10 mouse cellular contexts compared by ENCODE assay signal in the genomic region with DNA sequence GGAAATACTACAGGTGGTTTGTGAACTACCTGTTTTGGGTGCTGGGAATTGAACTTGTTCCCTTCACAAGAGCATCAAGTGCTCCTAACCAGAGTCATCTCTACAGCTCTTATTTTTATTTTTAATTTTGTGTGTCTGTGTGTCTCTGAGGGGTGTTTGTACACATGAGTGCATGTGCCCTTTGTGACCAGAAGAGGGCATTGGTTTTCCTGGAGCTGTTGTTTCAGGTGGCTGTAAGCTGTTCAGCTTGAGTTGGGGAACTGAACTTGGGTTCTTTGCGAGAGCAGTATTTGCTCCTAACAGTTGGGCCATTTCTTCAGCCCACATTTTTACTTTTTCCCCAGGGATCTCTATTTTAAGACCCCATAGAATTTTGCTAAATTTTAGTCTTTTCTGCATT.
"Had no signal": no experiment of that assay in that cellular context is flagged by ENCODE, and none has a peak within 500 bp of the region (broad histone marks: within the 10 kb centered on the region; RNA-seq: fewer than 3 reads in every experiment).

No protein-coding gene starts in this region.

- H3K27me3 ChIP-seq: limb, embryonic 12.5 days; stomach, embryonic 15.5 days had no signal

- H3K9ac ChIP-seq: limb, embryonic 12.5 days; stomach, embryonic 15.5 days had no signal

- H3K9me3 ChIP-seq: limb, embryonic 12.5 days; midbrain, embryonic 10.5 days; stomach, embryonic 15.5 days had no signal

- H3K4me2 ChIP-seq: limb, embryonic 12.5 days; stomach, embryonic 15.5 days had no signal

- H3K27ac ChIP-seq: limb, embryonic 12.5 days; midbrain, embryonic 10.5 days; stomach, embryonic 15.5 days had no signal

- DNase-seq: kidney, adult 11 months; kidney, postnatal 14 days; layer of hippocampus, adult 9-11 months; layer of hippocampus, postnatal 36 days; lung, postnatal 36 days; midbrain, embryonic 14.5 days; right cerebral cortex, postnatal 14 days had no signal

- H3K4me3 ChIP-seq: limb, embryonic 12.5 days; midbrain, embryonic 10.5 days; stomach, embryonic 15.5 days had no signal

- H3K4me1 ChIP-seq: limb, embryonic 12.5 days; midbrain, embryonic 10.5 days; stomach, embryonic 15.5 days had no signal
